Mouse (Mus musculus) CD8-positive naive resting alpha-beta T cell, adult 2 months (primary cell): ENCODE data around the gene Gnb1.
A peak's percentile ranks its signal among the peaks of the same experiment; 100 is the strongest.

Source experiments
- DNase-seq, 2 experiments: peaks; one replicate each; pipeline ENCODE4 v3.0.0; 2022; ENCODE audit warnings: low read depth in 2 of 2, low spot score in 2 of 2

Gene Gnb1

GRCm38 (mm10) chr4:155574931-155575330 is 83.8 kb downstream of the Gnb1 start:
- no peak for DNase-seq

- DNase-seq, result no peak
These were observed 84.4 kb downstream of the Gnb1 start for GRCm38 (mm10) chr4:155575521-155575920.

DNA sequence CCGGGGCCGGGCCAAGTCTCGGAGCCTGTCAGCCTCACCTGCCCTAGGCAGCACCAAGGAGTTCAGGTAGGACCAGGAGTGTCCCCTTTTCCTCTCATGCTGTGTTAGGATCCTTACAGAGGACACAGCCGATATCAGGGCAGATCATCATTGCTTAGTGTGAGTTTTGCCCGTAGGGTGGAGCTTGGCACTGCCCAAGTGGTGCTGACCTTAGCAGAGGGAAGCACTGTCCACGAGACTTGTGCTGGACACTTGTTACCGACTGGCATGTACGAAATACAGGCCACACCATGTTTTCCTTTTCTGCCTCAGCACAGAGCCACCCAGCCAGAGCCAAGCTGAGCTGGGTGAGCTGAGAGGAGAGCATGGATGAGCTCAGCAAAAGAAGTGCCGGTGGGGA is 86.0 kb downstream of the Gnb1 start:
- no peak for DNase-seq

DNA sequence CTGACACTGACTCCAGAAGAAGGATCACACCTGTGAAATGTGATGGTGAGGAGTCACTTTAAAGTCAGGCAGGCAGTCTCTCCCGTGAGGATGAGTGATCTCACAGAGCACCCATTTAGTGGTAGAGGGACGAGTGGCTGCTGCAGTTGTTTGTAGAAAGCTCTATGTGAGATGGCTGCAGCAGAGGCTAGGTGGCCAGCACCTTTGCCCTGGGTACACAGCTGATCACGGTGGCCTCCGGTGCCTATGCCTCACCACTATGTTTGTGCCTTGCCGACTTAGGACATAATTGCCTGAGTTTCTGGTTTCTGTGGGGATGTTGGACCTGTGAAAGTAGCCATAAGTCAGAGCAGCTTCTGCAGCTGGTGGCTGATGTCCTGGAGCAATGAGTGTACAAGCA is 86.6 kb downstream of the Gnb1 start:
- DNase-seq, result no peak

GRCm38 (mm10) chr4:155578336-155579125 is 87.4 kb downstream of the Gnb1 start:
- DNase-seq, result no peak

DNA sequence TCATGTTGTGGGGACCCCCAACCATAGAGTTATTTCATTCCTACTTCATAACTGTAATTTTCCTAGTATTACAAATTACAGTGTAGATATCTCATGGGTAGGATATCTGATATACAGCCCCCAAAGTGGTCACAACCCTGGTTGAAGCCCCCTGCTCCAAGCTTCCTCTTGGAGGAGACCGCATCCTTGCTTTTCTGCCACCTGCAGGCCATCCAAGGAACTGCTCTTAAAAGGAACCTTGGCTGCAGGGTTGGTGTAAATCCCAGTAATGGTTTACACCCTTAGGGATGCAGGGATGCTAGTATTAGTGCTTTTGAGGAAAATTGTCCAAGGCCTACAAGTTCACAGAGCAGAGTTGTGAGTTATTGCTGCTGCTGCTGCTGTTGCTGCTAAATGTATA is 89.3 kb downstream of the Gnb1 start:
- peak in 1 of 2 experiments; percentile 49 for DNase-seq

DNA sequence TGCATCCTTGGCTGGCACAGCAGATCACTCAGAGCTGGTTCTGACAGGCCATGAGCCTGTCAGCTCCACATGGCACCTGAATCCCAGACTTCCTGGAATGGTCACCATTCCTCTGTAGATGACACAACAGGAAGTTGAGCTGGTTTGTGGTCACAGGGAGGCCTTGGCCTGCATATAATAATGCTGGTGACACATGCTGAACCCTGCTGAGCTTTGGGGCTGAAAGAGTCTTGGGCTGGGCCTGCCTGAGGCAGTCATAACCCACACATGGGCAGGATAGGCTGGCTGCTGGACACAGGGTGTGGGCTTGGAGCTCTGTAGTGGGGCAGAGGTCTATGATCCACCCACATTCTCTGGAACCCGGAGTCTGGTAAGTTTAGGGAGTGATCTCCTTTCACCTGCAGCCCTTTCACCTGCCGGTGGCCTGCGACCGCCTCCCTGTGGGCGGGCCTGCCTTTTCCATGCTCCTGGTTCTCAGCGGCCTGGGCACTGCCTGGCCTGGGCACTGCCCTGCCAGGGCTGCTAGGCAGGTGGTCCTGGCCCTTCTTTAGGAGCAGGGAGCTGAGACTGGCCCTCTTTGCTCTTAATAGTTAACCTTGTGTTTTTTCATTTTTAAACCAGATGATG is 91.2 kb downstream of the Gnb1 start:
- DNase-seq, result no peak

DNA sequence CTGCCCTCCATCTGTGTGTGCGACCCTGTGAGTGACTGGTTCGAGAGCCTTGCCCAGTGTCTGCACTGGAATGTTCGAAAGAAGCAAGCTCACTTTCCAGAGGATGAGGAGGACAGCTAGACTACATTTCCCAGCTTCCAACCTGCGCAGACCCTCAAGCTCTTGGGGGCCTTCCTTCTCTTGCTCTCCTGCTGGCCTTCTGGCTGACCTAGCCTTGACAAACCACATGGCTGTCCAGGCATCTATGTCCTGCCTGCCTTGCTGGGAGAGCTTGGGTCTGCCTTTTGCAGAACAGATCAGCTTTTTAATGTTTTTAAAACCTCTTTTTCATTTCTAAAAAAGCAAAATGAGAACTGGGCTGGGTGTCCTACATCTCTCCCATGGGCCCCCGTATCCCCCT is 98.2 kb downstream of the Gnb1 start:
- no peak for DNase-seq

GRCm38 (mm10) chr4:155591012-155591719 is 100.0 kb downstream of the Gnb1 start:
- DNase-seq, result no peak

GRCm38 (mm10) chr4:155593780-155594179 is 102.6 kb downstream of the Gnb1 start:
- DNase-seq, result no peak

- no peak for DNase-seq
These were observed 104.6 kb downstream of the Gnb1 start for GRCm38 (mm10) chr4:155595777-155596176.

GRCm38 (mm10) chr4:155596606-155597005 is 105.4 kb downstream of the Gnb1 start:
- no peak for DNase-seq

GRCm38 (mm10) chr4:155598536-155598935 is 107.4 kb downstream of the Gnb1 start:
- no peak for DNase-seq

- peak in 1 of 2 experiments; percentile 11 for DNase-seq
These were observed 109.0 kb downstream of the Gnb1 start for GRCm38 (mm10) chr4:155599901-155600825.

DNA sequence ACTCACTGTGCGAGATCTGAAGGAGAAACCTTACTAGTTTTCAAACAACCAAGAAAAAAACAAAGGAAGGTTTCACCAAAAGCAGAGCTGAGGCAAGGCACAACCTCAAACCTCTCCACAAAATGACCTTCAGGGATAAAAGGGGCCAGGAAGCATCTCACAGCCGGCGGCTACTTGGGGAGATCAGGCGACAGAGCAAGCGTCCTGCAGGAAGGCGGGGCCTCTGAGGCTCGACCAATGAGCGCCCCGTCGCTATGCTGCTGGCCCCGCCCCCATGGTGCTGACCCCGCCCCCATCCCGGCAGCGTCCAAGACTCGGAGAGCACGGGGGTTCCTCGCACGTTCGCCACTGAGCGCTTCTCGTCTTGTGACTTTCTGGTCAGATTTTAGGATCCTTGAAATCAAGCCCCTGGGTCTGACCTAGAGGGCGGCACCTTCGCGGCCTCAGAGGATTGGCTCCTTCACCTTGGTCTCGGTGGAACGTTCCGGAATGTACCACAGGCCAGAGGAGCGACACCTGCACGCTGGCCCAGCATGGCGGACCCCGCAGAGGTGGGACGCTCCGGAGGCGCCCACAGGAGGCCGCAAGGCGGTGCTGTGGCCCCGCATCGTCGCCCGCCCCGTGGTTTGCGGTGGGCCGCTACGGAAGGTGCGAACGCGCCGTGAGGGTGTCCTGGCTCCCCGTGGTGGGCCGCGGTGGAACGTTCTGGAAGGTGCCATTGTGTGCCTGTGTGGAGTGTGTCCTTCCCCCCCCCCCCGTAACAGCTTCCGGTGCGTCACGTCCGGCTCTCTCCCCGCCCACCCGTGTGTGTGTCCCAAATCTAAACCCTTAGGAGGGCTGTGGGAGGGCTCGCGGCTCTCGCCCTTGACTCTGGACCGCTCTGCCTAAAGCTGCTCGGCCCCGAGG is 110.2 kb downstream of the Gnb1 start, which contains the start of gene Slc35e2:
TSS of gene Slc35e2 (plus strand) at position 326 of the 906 bp plus-strand sequence.
- peak; percentile 86 to 94 for DNase-seq

DNA sequence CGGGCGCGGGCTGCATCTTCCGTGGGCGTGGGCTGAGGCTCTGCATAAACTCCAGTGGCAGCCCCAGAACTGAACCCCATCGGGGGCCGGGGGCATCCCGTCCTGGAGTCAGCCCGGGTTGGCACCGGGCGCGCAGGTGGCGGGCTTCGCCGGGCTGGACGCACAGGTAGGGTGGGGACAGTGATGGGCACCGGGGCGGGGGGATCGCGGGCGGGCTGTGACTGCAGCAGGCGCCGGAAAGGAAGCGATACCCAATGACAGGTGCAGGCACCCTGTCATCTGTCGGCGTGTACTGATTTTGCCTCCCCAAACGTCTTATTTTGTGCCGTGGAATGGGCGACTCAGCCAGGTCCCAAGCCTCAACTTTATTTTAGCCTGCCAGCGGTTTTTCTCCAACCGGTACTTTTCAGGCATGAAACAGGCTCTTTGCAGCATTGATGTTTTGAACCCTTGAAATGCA is 110.9 kb downstream of the Gnb1 start:
- no peak for DNase-seq

GRCm38 (mm10) chr4:155602753-155603152 is 111.6 kb downstream of the Gnb1 start:
- no peak for DNase-seq

- DNase-seq, result peak in 1 of 2 experiments; percentile 28
These were observed 112.6 kb downstream of the Gnb1 start for GRCm38 (mm10) chr4:155603801-155604200.

DNA sequence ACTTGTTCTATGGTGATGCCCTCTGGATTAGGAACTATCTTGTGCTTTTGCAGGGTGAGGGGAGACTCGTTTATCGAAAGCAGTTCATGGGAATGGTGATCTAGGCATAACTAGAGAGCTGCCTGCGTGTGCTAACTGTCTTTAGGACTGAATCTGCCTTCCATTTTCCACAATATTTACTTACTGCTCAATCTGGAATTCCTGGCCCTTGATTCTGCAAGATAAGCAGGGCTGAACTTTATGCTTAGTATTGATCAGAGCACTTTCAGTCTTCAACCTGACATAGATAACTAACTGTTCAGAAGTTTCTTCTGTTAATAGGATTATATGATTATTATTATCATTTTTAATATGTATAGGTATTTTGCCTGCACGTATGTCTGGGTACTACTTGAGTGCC is 114.0 kb downstream of the Gnb1 start:
- no peak for DNase-seq

DNA sequence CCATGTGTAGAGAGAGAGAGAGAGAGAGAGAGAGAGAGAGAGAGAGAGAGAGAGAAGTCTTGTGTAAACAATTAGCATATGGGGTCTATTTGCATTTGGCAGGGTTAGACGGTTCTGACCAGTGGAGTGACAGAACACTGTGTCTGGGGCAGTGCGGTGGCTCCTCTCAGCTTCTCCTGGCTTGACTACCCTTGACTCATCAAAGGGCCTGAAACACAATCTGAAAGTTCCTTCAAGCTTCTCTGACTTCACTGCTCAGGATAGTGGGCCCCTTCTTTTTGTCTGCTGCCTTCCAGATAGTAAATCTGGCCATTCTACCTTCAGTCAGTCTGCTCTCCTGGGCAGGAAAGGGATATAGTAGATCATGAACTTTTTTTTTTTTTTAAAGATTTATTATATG is 115.7 kb downstream of the Gnb1 start:
- DNase-seq, result no peak
